Mouse (Mus musculus) hindbrain, embryonic 10.5 days (tissue): Measurements from ENCODE around the gene Dzank1. TPM values are rescaled to one million over a fixed set of nuclear protein-coding genes. Genes with fewer than 3 reads are reported as not detected.

Experiments
- DNase-seq: peaks from one replicate; pipeline ENCODE4 v3.0.0-alpha.2; 2017; ENCODE audit warnings: low spot score
- H3K27ac ChIP-seq: fragments of 300-500 bp; sonication (generic); 2 replicates; pipeline ENCODE4 v1.5.1; 2016; ENCODE audit warnings: mild to moderate bottlenecking, moderate library complexity
- H3K27me3 ChIP-seq: fragments of 300-500 bp; sonication (generic); 2 replicates; pipeline ENCODE4 v1.6.1; 2016; ENCODE audit warnings: mild to moderate bottlenecking; ENCODE audit not compliant: poor library complexity, insufficient read depth, severe bottlenecking
- H3K36me3 ChIP-seq: fragments of 300-500 bp; sonication (generic); 2 replicates; pipeline ENCODE4 v1.6.1; 2016; ENCODE audit warnings: mild to moderate bottlenecking, moderate library complexity
- H3K4me1 ChIP-seq: fragments of 300-500 bp; sonication (generic); replicated peaks from 2 replicates; pipeline ENCODE4 v1.6.1; 2016; ENCODE audit warnings: mild to moderate bottlenecking
- H3K4me3 ChIP-seq: fragments of 300-500 bp; sonication (generic); 2 replicates; pipeline ENCODE4 v1.5.1; 2016; ENCODE audit warnings: mild to moderate bottlenecking, moderate library complexity
- H3K9me3 ChIP-seq: fragments of 300-500 bp; sonication (generic); 2 replicates; pipeline ENCODE4 v1.6.1; 2016; ENCODE audit warnings: mild to moderate bottlenecking, moderate library complexity
- WGBS: fragments of 180-500 bp; shearing (Covaris S2); methylation state at CpG from one replicate; pipeline ENCODE4 v1.1.7; 2016; 5-methylcytosine and 5-hydroxymethylcytosine counted together
- polyA plus RNA-seq: library from polyadenylated mRNA; unstranded; fragments of >200 nt; fragmentation: Nextera tagmentation; extraction: Ambion mirVana; gene quantifications from 2 replicates; pipeline ENCODE4 v1.2.1, GENCODE M21; 2016

Gene Dzank1
- polyA plus RNA-seq: 1.9 and 3.4 TPM in 2 replicates

GRCm38 (mm10) chr2:144526981-144527820, at the start of gene Dzank1, which contains the start of gene Polr3f:
Dzank1 (minus strand) TSS chr2:144527414.
Polr3f (plus strand) TSS chr2:144527718.
- peaks cover 12% of the 10 kb centered on the region for H3K27me3 ChIP-seq
- peaks cover 21% of the 10 kb centered on the region for H3K36me3 ChIP-seq
- WGBS: 2% methylated on average over 56 of the region's 56 CpGs
- peak; percentile 98 for DNase-seq
- H3K4me3 ChIP-seq: peak within 1 kb of the TSS; percentile 92
- H3K4me1 ChIP-seq: peaks cover 17% of the 10 kb centered on the region
- peak within 1 kb of the TSS; percentile 96 for H3K27ac ChIP-seq
- H3K9me3 ChIP-seq: no peaks in the 10 kb centered on the region

- Histone ChIP-seq H3K27me3 (no peaks in the 10 kb centered on the region), H3K4me3 (peak within 1 kb of the TSS; percentile 85), H3K27ac (peak within 1 kb of the TSS; percentile 91), H3K4me1 (peaks cover 15% of the 10 kb centered on the region), H3K36me3 (peaks cover 18% of the 10 kb centered on the region), H3K9me3 (no peaks in the 10 kb centered on the region)
- peak; percentile 95 for DNase-seq
- WGBS: under 1% methylated on average over 44 of the region's 44 CpGs
These were observed 28.8 kb upstream of the Dzank1 start, which contains the start of gene Sec23b for GRCm38 (mm10) chr2:144555820-144556552. Sec23b (plus strand) TSS chr2:144556229.

- DNase-seq: no peak
- peak overlapping the region; percentile 85 for H3K4me3 ChIP-seq
- H3K27ac ChIP-seq: peak overlapping the region; percentile 91
- peaks cover 15% of the 10 kb centered on the region for H3K4me1 ChIP-seq
- no peaks in the 10 kb centered on the region for H3K27me3 ChIP-seq
- H3K9me3 ChIP-seq: no peaks in the 10 kb centered on the region
- peaks cover 15% of the 10 kb centered on the region for H3K36me3 ChIP-seq
- WGBS: 4% methylated on average over 14 of the region's 14 CpGs
These were observed 28.1 kb upstream of the Dzank1 start for GRCm38 (mm10) chr2:144555286-144555819.

GRCm38 (mm10) chr2:144553905-144554304, 26.7 kb upstream of the Dzank1 start:
- H3K27me3 ChIP-seq: no peaks in the 10 kb centered on the region
- H3K27ac ChIP-seq: no peak overlapping the region
- WGBS: 92% methylated on average over 3 of the region's 3 CpGs
- peaks cover 15% of the 10 kb centered on the region for H3K4me1 ChIP-seq
- H3K4me3 ChIP-seq: no peak overlapping the region
- H3K36me3 ChIP-seq: peaks cover under 1% of the 10 kb centered on the region; the same call in 1 of the 2 replicates
- DNase-seq: no peak
- no peaks in the 10 kb centered on the region for H3K9me3 ChIP-seq

- under 1% methylated on average over 17 of the region's 17 CpGs for WGBS
- Histone ChIP-seq H3K4me3 (peak within 1 kb of the TSS; percentile 81), H3K4me1 (peaks cover 4% of the 10 kb centered on the region), H3K27ac (peak within 1 kb of the TSS; percentile 96), H3K9me3 (no peaks in the 10 kb centered on the region), H3K36me3 (peaks cover 24% of the 10 kb centered on the region), H3K27me3 (no peaks in the 10 kb centered on the region)
- DNase-seq: peak; percentile 84
These were observed 23.3 kb upstream of the Dzank1 start, which contains the start of gene Rbbp9 for GRCm38 (mm10) chr2:144550529-144550928. Rbbp9 (minus strand) TSS chr2:144550869.

GRCm38 (mm10) chr2:144547559-144547958, 20.3 kb upstream of the Dzank1 start:
- H3K36me3 ChIP-seq: peaks cover 51% of the 10 kb centered on the region
- DNase-seq: no peak
- no peaks in the 10 kb centered on the region; the same call in 1 of the 2 replicates for H3K4me1 ChIP-seq
- H3K27ac ChIP-seq: no peak overlapping the region
- no peak overlapping the region for H3K4me3 ChIP-seq
- 82% methylated on average over 4 of the region's 4 CpGs for WGBS
- no peaks in the 10 kb centered on the region for H3K27me3 ChIP-seq
- H3K9me3 ChIP-seq: no peaks in the 10 kb centered on the region

- WGBS: 73% methylated on average over 1 of the region's 1 CpGs
- H3K4me3 ChIP-seq: no peak overlapping the region
- no peak overlapping the region for H3K27ac ChIP-seq
- no peaks in the 10 kb centered on the region for H3K9me3 ChIP-seq
- peaks cover 71% of the 10 kb centered on the region for H3K36me3 ChIP-seq
- no peaks in the 10 kb centered on the region for H3K27me3 ChIP-seq
- DNase-seq: no peak
- no peaks in the 10 kb centered on the region; the same call in 1 of the 2 replicates for H3K4me1 ChIP-seq
These were observed 18.3 kb upstream of the Dzank1 start for GRCm38 (mm10) chr2:144545481-144545880.

- no peak overlapping the region for H3K4me3 ChIP-seq
- DNase-seq: no peak
- no peaks in the 10 kb centered on the region; the same call in 1 of the 2 replicates for H3K4me1 ChIP-seq
- H3K9me3 ChIP-seq: no peaks in the 10 kb centered on the region
- WGBS: 94% methylated on average over 2 of the region's 2 CpGs
- H3K27me3 ChIP-seq: no peaks in the 10 kb centered on the region
- peaks cover 76% of the 10 kb centered on the region for H3K36me3 ChIP-seq
- H3K27ac ChIP-seq: no peak overlapping the region
These were observed 17.8 kb upstream of the Dzank1 start for GRCm38 (mm10) chr2:144545061-144545460.

GRCm38 (mm10) chr2:144544630-144545029, 17.4 kb upstream of the Dzank1 start:
- 89% methylated on average over 6 of the region's 6 CpGs for WGBS
- H3K4me3 ChIP-seq: no peak overlapping the region
- no peaks in the 10 kb centered on the region for H3K9me3 ChIP-seq
- H3K27me3 ChIP-seq: no peaks in the 10 kb centered on the region
- peaks cover 80% of the 10 kb centered on the region for H3K36me3 ChIP-seq
- no peaks in the 10 kb centered on the region; the same call in 1 of the 2 replicates for H3K4me1 ChIP-seq
- no peak overlapping the region for H3K27ac ChIP-seq
- no peak for DNase-seq

- Histone ChIP-seq H3K9me3 (no peaks in the 10 kb centered on the region), H3K4me1 (no peaks in the 10 kb centered on the region), H3K27ac (no peak overlapping the region), H3K27me3 (no peaks in the 10 kb centered on the region), H3K4me3 (no peak overlapping the region), H3K36me3 (peaks cover 89% of the 10 kb centered on the region)
- no peak for DNase-seq
- 87% methylated on average over 6 of the region's 6 CpGs for WGBS
These were observed 16.5 kb upstream of the Dzank1 start for GRCm38 (mm10) chr2:144543670-144544069.

- no peak for DNase-seq
- WGBS: 86% methylated on average over 4 of the region's 4 CpGs
- H3K27ac ChIP-seq: no peak overlapping the region
- H3K4me3 ChIP-seq: no peak overlapping the region
- no peaks in the 10 kb centered on the region for H3K27me3 ChIP-seq
- H3K4me1 ChIP-seq: no peaks in the 10 kb centered on the region
- H3K9me3 ChIP-seq: no peaks in the 10 kb centered on the region
- peaks cover 97% of the 10 kb centered on the region for H3K36me3 ChIP-seq
These were observed 14.0 kb upstream of the Dzank1 start for GRCm38 (mm10) chr2:144541246-144541645.

GRCm38 (mm10) chr2:144537123-144537522, 9.9 kb upstream of the Dzank1 start:
- no peak for DNase-seq
- Histone ChIP-seq H3K36me3 (peaks cover 100% of the 10 kb centered on the region), H3K4me3 (no peak overlapping the region), H3K27ac (no peak overlapping the region), H3K9me3 (no peaks in the 10 kb centered on the region), H3K27me3 (no peaks in the 10 kb centered on the region), H3K4me1 (no peaks in the 10 kb centered on the region)
- WGBS: 94% methylated on average over 7 of the region's 7 CpGs
